Mouse (Mus musculus) liver, embryonic 15.5 days (tissue): ENCODE results near the gene Olfr600. TPM values are rescaled to one million over a fixed set of nuclear protein-coding genes. Genes with fewer than 3 reads are reported as not detected.
"Not testable (repeated sequence)": the region's sequence is repeated elsewhere in the genome, so short reads cannot be mapped to it uniquely, and the experiment has no call there.

Source experiments
- ATAC-seq: fragments of 200-750 bp; cut with Nextera tagmentation; 2 replicates; pipeline ENCODE4 v1.8.0; 2017; ENCODE audit warnings: moderate number of reproducible peaks, mild to moderate bottlenecking, moderate library complexity; ENCODE audit not compliant: insufficient read depth
- H3K27ac ChIP-seq: fragments of 300-500 bp; sonication (generic); replicated peaks from 2 replicates; pipeline ENCODE4 v1.5.1; 2015; ENCODE audit warnings: mild to moderate bottlenecking, inconsistent platforms
- H3K27me3 ChIP-seq: fragments of 300-500 bp; sonication (generic); 2 replicates; pipeline ENCODE4 v1.6.1; 2015; ENCODE audit warnings: mild to moderate bottlenecking, inconsistent platforms
- H3K36me3 ChIP-seq: fragments of 300-500 bp; sonication (generic); replicated peaks from 2 replicates; pipeline ENCODE4 v1.6.1; 2015; ENCODE audit warnings: moderate library complexity, mild to moderate bottlenecking, inconsistent platforms
- H3K4me1 ChIP-seq: fragments of 300-500 bp; sonication (generic); replicated peaks from 2 replicates; pipeline ENCODE4 v1.6.1; 2015; ENCODE audit warnings: inconsistent platforms
- H3K4me2 ChIP-seq: fragments of 300-500 bp; sonication (generic); 2 replicates; pipeline ENCODE4 v1.6.1; 2015; ENCODE audit warnings: moderate library complexity, mild to moderate bottlenecking, inconsistent platforms
- H3K4me3 ChIP-seq: fragments of 300-500 bp; sonication (generic); replicated peaks from 2 replicates; pipeline ENCODE4 v1.5.1; 2015; ENCODE audit warnings: mild to moderate bottlenecking, inconsistent platforms
- H3K9ac ChIP-seq: fragments of 300-500 bp; sonication (generic); 2 replicates; pipeline ENCODE4 v1.6.1; 2015; ENCODE audit warnings: moderate library complexity, mild to moderate bottlenecking, inconsistent platforms
- H3K9me3 ChIP-seq: fragments of 300-500 bp; sonication (generic); replicated peaks from 2 replicates; pipeline ENCODE4 v1.6.1; 2016; ENCODE audit warnings: inconsistent platforms
- WGBS: fragments of 180-500 bp; shearing (Covaris S2); methylation state at CpG from one replicate; pipeline ENCODE4 v1.1.7; 2015; ENCODE audit warnings: mixed read lengths; ENCODE audit not compliant: insufficient replicate concordance; 5-methylcytosine and 5-hydroxymethylcytosine counted together
- polyA plus RNA-seq: library from polyadenylated mRNA; unstranded; fragments of >200 nt; fragmentation: Nextera tagmentation; extraction: Ambion mirVana; gene quantifications from 2 replicates; pipeline ENCODE4 v1.2.1, GENCODE M21; 2015

The Olfr600 gene
- not detected in 2 replicates for polyA plus RNA-seq

GRCm38 (mm10) chr7:103349569-103349968 lies at the start of gene Olfr600:
Olfr600 (minus strand) TSS chr7:103349669.
- Histone ChIP-seq H3K36me3 (no peaks in the 10 kb centered on the region), H3K9ac (no peak within 1 kb of the TSS), H3K4me2 (no peak within 1 kb of the TSS), H3K27ac (no peak within 1 kb of the TSS), H3K4me3 (no peak within 1 kb of the TSS), H3K27me3 (no peaks in the 10 kb centered on the region), H3K9me3 (no peaks in the 10 kb centered on the region), H3K4me1 (no peaks in the 10 kb centered on the region)
- no peak for ATAC-seq

- Histone ChIP-seq H3K27me3 (no peaks in the 10 kb centered on the region), H3K9ac (no peak overlapping the region), H3K9me3 (no peaks in the 10 kb centered on the region), H3K4me2 (no peak overlapping the region), H3K4me1 (no peaks in the 10 kb centered on the region), H3K36me3 (no peaks in the 10 kb centered on the region), H3K27ac (no peak overlapping the region), H3K4me3 (no peak overlapping the region)
- ATAC-seq: no peak
- 2% methylated on average over 1 of the region's 1 CpGs for WGBS
Measured at GRCm38 (mm10) chr7:103398981-103399380, 49.5 kb upstream of the Olfr600 start.

GRCm38 (mm10) chr7:103397758-103398157 lies 48.3 kb upstream of the Olfr600 start:
- Histone ChIP-seq H3K27ac (no peak overlapping the region), H3K9me3 (no peaks in the 10 kb centered on the region), H3K27me3 (no peaks in the 10 kb centered on the region), H3K36me3 (no peaks in the 10 kb centered on the region), H3K4me1 (no peaks in the 10 kb centered on the region), H3K4me2 (no peak overlapping the region), H3K4me3 (no peak overlapping the region), H3K9ac (no peak overlapping the region)
- ATAC-seq: no peak

GRCm38 (mm10) chr7:103386077-103386476 lies 36.6 kb upstream of the Olfr600 start, which contains the start of gene Olfr603:
Olfr603 (minus strand) TSS chr7:103386177.
- H3K27ac ChIP-seq: no peak within 1 kb of the TSS
- H3K4me2 ChIP-seq: no peak within 1 kb of the TSS
- H3K36me3 ChIP-seq: no peaks in the 10 kb centered on the region
- no peaks in the 10 kb centered on the region for H3K4me1 ChIP-seq
- H3K27me3 ChIP-seq: no peaks in the 10 kb centered on the region
- H3K4me3 ChIP-seq: no peak within 1 kb of the TSS
- H3K9ac ChIP-seq: no peak within 1 kb of the TSS
- ATAC-seq: no peak
- H3K9me3 ChIP-seq: no peaks in the 10 kb centered on the region

GRCm38 (mm10) chr7:103362555-103362954 lies 13.1 kb upstream of the Olfr600 start, which contains the start of gene Olfr601:
Olfr601 (minus strand) TSS chr7:103362655.
- Histone ChIP-seq H3K27ac (no peak within 1 kb of the TSS), H3K9ac (no peak within 1 kb of the TSS), H3K36me3 (no peaks in the 10 kb centered on the region), H3K27me3 (no peaks in the 10 kb centered on the region), H3K4me2 (no peak within 1 kb of the TSS), H3K9me3 (no peaks in the 10 kb centered on the region), H3K4me3 (no peak within 1 kb of the TSS), H3K4me1 (no peaks in the 10 kb centered on the region)
- WGBS: 63% methylated on average over 1 of the region's 1 CpGs
- no peak for ATAC-seq

- Histone ChIP-seq H3K9me3 (no peaks in the 10 kb centered on the region), H3K4me3 (no peak within 1 kb of the TSS), H3K4me2 (no peak within 1 kb of the TSS), H3K9ac (no peak within 1 kb of the TSS), H3K4me1 (no peaks in the 10 kb centered on the region), H3K27ac (no peak within 1 kb of the TSS), H3K36me3 (no peaks in the 10 kb centered on the region), H3K27me3 (no peaks in the 10 kb centered on the region)
- 53% methylated on average over 1 of the region's 1 CpGs for WGBS
- no peak for ATAC-seq
Measured at GRCm38 (mm10) chr7:103335617-103336016, 13.9 kb downstream of the Olfr600 start, which contains the start of gene Olfr599. Olfr599 (plus strand) TSS chr7:103335917.

GRCm38 (mm10) chr7:103323268-103323667 lies 26.2 kb downstream of the Olfr600 start, which contains the start of gene Olfr598:
Olfr598 (plus strand) TSS chr7:103323568.
- H3K9ac ChIP-seq: no peak within 1 kb of the TSS
- H3K4me3 ChIP-seq: no peak within 1 kb of the TSS
- H3K4me2 ChIP-seq: no peak within 1 kb of the TSS
- H3K4me1 ChIP-seq: no peaks in the 10 kb centered on the region
- H3K9me3 ChIP-seq: no peaks in the 10 kb centered on the region
- no peaks in the 10 kb centered on the region for H3K27me3 ChIP-seq
- no peak within 1 kb of the TSS for H3K27ac ChIP-seq
- H3K36me3 ChIP-seq: no peaks in the 10 kb centered on the region
- ATAC-seq: no peak

GRCm38 (mm10) chr7:103316015-103316414 lies 33.5 kb downstream of the Olfr600 start, which contains the start of gene Olfr597:
Olfr597 (plus strand) TSS chr7:103316315.
- H3K27me3 ChIP-seq, H3K27ac ChIP-seq, H3K4me3 ChIP-seq, H3K4me1 ChIP-seq, H3K4me2 ChIP-seq, H3K36me3 ChIP-seq, H3K9me3 ChIP-seq, H3K9ac ChIP-seq, ATAC-seq: not testable (repeated sequence)
- WGBS: 56% methylated on average over 2 of the region's 2 CpGs

- H3K4me1 ChIP-seq, H3K9me3 ChIP-seq, H3K4me3 ChIP-seq, H3K4me2 ChIP-seq, H3K27me3 ChIP-seq, H3K27ac ChIP-seq, H3K36me3 ChIP-seq, H3K9ac ChIP-seq, ATAC-seq: not testable (repeated sequence)
- WGBS: 78% methylated on average over 2 of the region's 2 CpGs
Measured at GRCm38 (mm10) chr7:103305348-103305747, 44.1 kb downstream of the Olfr600 start, which contains the start of gene Olfr596. Olfr596 (plus strand) TSS chr7:103305648.

Other genes with a start within 250 kb of the Olfr600 start
- not detected in 2 replicates for gene Olfr586, start 224.0 kb downstream of the Olfr600 start, polyA plus RNA-seq
- not detected in 2 replicates for gene Olfr588-ps1, start 208.8 kb downstream of the Olfr600 start, polyA plus RNA-seq
- gene Olfr589, start 193.3 kb downstream of the Olfr600 start, polyA plus RNA-seq: not detected in 2 replicates
- not detected in 2 replicates for gene Olfr591, start 171.3 kb downstream of the Olfr600 start, polyA plus RNA-seq
- gene Olfr592, start 164.9 kb downstream of the Olfr600 start, polyA plus RNA-seq: not detected in 2 replicates
- not detected in 2 replicates for gene Olfr593, start 137.8 kb downstream of the Olfr600 start, polyA plus RNA-seq
- gene Olfr594, start 132.7 kb downstream of the Olfr600 start, polyA plus RNA-seq: not detected in 2 replicates
- not detected in 2 replicates for gene Usp17ld, start 97.2 kb downstream of the Olfr600 start, polyA plus RNA-seq
- gene Olfr596, start 44.0 kb downstream of the Olfr600 start, polyA plus RNA-seq: not detected in 2 replicates
- gene Olfr597, start 33.4 kb downstream of the Olfr600 start, polyA plus RNA-seq: not detected in 2 replicates
- gene Olfr598, start 26.1 kb downstream of the Olfr600 start, polyA plus RNA-seq: not detected in 2 replicates
- not detected in 2 replicates for gene Olfr599, start 13.8 kb downstream of the Olfr600 start, polyA plus RNA-seq
- gene Olfr601, start 13.0 kb upstream of the Olfr600 start, polyA plus RNA-seq: not detected in 2 replicates
- gene Olfr603, start 36.5 kb upstream of the Olfr600 start, polyA plus RNA-seq: not detected in 2 replicates
- gene Usp17lc, start 65.4 kb upstream of the Olfr600 start, polyA plus RNA-seq: not detected in 2 replicates
- not detected in 2 replicates for gene Olfr605, start 95.8 kb upstream of the Olfr600 start, polyA plus RNA-seq
- not detected in 2 replicates for gene Olfr606, start 99.4 kb upstream of the Olfr600 start, polyA plus RNA-seq
- gene Olfr607, start 114.5 kb upstream of the Olfr600 start, polyA plus RNA-seq: not detected in 2 replicates
- gene Olfr608, start 120.2 kb upstream of the Olfr600 start, polyA plus RNA-seq: not detected in 2 replicates
- not detected in 2 replicates for gene Olfr609, start 148.4 kb upstream of the Olfr600 start, polyA plus RNA-seq
- gene Olfr610, start 162.5 kb upstream of the Olfr600 start, polyA plus RNA-seq: not detected in 2 replicates
- not detected in 2 replicates for gene Olfr611, start 171.2 kb upstream of the Olfr600 start, polyA plus RNA-seq
- gene Olfr612, start 193.0 kb upstream of the Olfr600 start, polyA plus RNA-seq: not detected in 2 replicates
- gene Olfr613, start 198.4 kb upstream of the Olfr600 start, polyA plus RNA-seq: not detected in 2 replicates
- not detected in 2 replicates for gene Olfr615, start 206.4 kb upstream of the Olfr600 start, polyA plus RNA-seq
- gene Olfr616, start 219.5 kb upstream of the Olfr600 start, polyA plus RNA-seq: not detected in 2 replicates
- not detected in 2 replicates for gene Olfr617, start 223.4 kb upstream of the Olfr600 start, polyA plus RNA-seq
- not detected in 2 replicates for gene Olfr618, start 240.4 kb upstream of the Olfr600 start, polyA plus RNA-seq